Mouse (Mus musculus): ENCODE measurements around the gene Megf6. TPM values are rescaled to one million over a fixed set of nuclear protein-coding genes. Genes with fewer than 3 reads are reported as not detected.

Gene Megf6
- polyA plus RNA-seq, 1 experiment from 2014 or later: 70.0 TPM

GRCm38 (mm10) chr4:154160538-154161390 is 9.8 kb upstream of the Megf6 start, which contains the start of gene Tprgl:
Gene Tprgl (minus strand): TSS chr4:154160666.
- peak; percentile 96 for ATAC-seq (ENCODE audit: low FRiP score, low read depth)
- H3K4me1 ChIP-seq: peaks cover 22% of the 10 kb centered on the region
- under 1% methylated on average over 72 of the region's 75 CpGs for WGBS
- H3K9me3 ChIP-seq: no peaks in the 10 kb centered on the region
- no peaks in the 10 kb centered on the region for H3K27me3 ChIP-seq
- peaks cover 31% of the 10 kb centered on the region for H3K36me3 ChIP-seq
- H3K4me2 ChIP-seq (replicated peaks): peak within 1 kb of the TSS; percentile 90
- H3K27ac ChIP-seq: peak within 1 kb of the TSS; percentile 48; the same call in 1 of the 2 replicates
- peak within 1 kb of the TSS; percentile 89 for H3K4me3 ChIP-seq
- H3K9ac ChIP-seq: peak within 1 kb of the TSS; percentile 83

DNA sequence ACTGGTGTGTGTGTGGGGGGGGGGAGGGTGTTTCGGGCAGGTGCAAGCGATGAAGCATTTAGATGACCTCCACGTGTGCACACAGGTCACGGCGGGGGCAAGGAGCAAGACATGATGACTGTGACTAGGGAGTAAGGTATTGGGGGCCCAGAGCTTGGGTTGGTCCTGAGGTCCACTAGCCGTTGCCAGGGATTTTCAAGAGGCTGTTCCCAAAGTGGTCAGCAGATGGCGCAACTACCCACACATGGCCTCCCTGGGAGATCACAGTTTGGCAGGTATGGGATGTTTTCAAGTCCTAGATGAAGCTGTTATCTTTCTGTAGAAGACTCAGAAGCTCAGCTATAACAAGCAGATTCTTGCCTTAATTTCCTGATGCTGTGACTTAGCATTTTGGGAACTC is 7.2 kb upstream of the Megf6 start:
- Histone ChIP-seq H3K4me1 (peaks cover 22% of the 10 kb centered on the region), H3K4me3 (no peak overlapping the region), H3K4me2 (replicated peaks) (no peak overlapping the region), H3K27ac (no peak overlapping the region), H3K27me3 (no peaks in the 10 kb centered on the region; the same call in 1 of the 2 replicates), H3K36me3 (peaks cover 6% of the 10 kb centered on the region), H3K9ac (no peak overlapping the region), H3K9me3 (no peaks in the 10 kb centered on the region)
- 12% methylated on average over 7 of the region's 7 CpGs for WGBS
- ATAC-seq (ENCODE audit: low FRiP score, low read depth): no peak

- peaks cover 18% of the 10 kb centered on the region for H3K27me3 ChIP-seq
- no peak overlapping the region for H3K27ac ChIP-seq
- no peak for ATAC-seq (ENCODE audit: low FRiP score, low read depth)
- H3K4me3 ChIP-seq: no peak overlapping the region
- no peaks in the 10 kb centered on the region for H3K36me3 ChIP-seq
- peaks cover 22% of the 10 kb centered on the region for H3K4me1 ChIP-seq
- H3K4me2 ChIP-seq (replicated peaks): no peak overlapping the region
- no peaks in the 10 kb centered on the region for H3K9me3 ChIP-seq
- no peak overlapping the region for H3K9ac ChIP-seq
- WGBS: 24% methylated on average over 5 of the region's 5 CpGs
These were observed 3.5 kb upstream of the Megf6 start for GRCm38 (mm10) chr4:154167053-154167452.

GRCm38 (mm10) chr4:154170021-154170420 is 509 bp upstream of the Megf6 start:
- H3K4me1 ChIP-seq: peaks cover 51% of the 10 kb centered on the region
- H3K27me3 ChIP-seq: peaks cover 21% of the 10 kb centered on the region
- H3K36me3 ChIP-seq: no peaks in the 10 kb centered on the region
- no peaks in the 10 kb centered on the region for H3K9me3 ChIP-seq
- peak overlapping the region; percentile 70 for H3K4me3 ChIP-seq
- no peak overlapping the region for H3K27ac ChIP-seq
- H3K9ac ChIP-seq: peak overlapping the region; percentile 39
- ATAC-seq (ENCODE audit: low FRiP score, low read depth): peak; percentile 16
- peak overlapping the region; percentile 97 for H3K4me2 ChIP-seq (replicated peaks)
- 2% methylated on average over 15 of the region's 15 CpGs for WGBS

- peak overlapping the region; percentile 77 for H3K27ac ChIP-seq
- peak overlapping the region; percentile 74 for H3K9ac ChIP-seq
- ATAC-seq (ENCODE audit: low FRiP score, low read depth): peak; percentile 24
- H3K4me2 ChIP-seq (replicated peaks): peak overlapping the region; percentile 97
- no peaks in the 10 kb centered on the region for H3K9me3 ChIP-seq
- H3K27me3 ChIP-seq: peaks cover 21% of the 10 kb centered on the region
- no peaks in the 10 kb centered on the region for H3K36me3 ChIP-seq
- peak overlapping the region; percentile 70 for H3K4me3 ChIP-seq
- peaks cover 63% of the 10 kb centered on the region for H3K4me1 ChIP-seq
- under 1% methylated on average over 37 of the region's 37 CpGs for WGBS
These were observed 811 bp downstream of the Megf6 start for GRCm38 (mm10) chr4:154171151-154171930.

- Histone ChIP-seq H3K4me2 (replicated peaks) (peak overlapping the region; percentile 97), H3K9me3 (no peaks in the 10 kb centered on the region), H3K27me3 (peaks cover 21% of the 10 kb centered on the region), H3K36me3 (peaks cover 3% of the 10 kb centered on the region; the same call in 1 of the 2 replicates), H3K9ac (peak overlapping the region; percentile 74), H3K4me3 (peak overlapping the region; percentile 70), H3K27ac (0 out of 2 replicates have a peak overlapping the region, but pooled peaks have one; percentile 15), H3K4me1 (peaks cover 63% of the 10 kb centered on the region)
- ATAC-seq (ENCODE audit: low FRiP score, low read depth): no peak
- 26% methylated on average over 13 of the region's 13 CpGs for WGBS
These were observed 1.5 kb downstream of the Megf6 start for GRCm38 (mm10) chr4:154171931-154172604.

DNA sequence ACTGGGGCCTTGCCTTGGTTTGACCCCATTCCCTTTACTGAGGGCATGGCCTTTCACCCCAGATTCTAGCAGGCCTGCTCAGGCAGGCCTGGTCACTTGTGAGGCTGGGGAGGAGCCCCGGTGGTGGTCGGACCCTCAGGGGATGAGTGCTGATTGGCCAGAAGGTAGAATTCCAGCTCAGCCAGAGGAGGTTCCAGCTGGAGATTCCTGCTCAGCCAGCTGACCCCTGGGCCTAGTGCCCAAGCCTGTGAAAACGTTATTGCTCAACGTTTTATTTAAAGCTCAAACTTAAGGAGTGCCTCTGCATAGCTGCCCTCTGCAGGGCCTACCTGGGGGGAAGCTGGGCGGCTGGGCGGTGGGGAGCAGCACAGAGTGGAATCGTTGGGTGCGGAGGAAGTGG is 6.7 kb downstream of the Megf6 start:
- Histone ChIP-seq H3K4me1 (peaks cover 43% of the 10 kb centered on the region), H3K36me3 (peaks cover 26% of the 10 kb centered on the region), H3K9me3 (no peaks in the 10 kb centered on the region), H3K9ac (peak overlapping the region; percentile 19; the same call in 1 of the 2 replicates), H3K4me3 (no peak overlapping the region), H3K4me2 (replicated peaks) (no peak overlapping the region), H3K27ac (no peak overlapping the region; the same call in 1 of the 2 replicates), H3K27me3 (peaks cover 3% of the 10 kb centered on the region; the same call in 1 of the 2 replicates)
- WGBS: 55% methylated on average over 8 of the region's 8 CpGs
- ATAC-seq (ENCODE audit: low FRiP score, low read depth): no peak

GRCm38 (mm10) chr4:154181001-154181400 is 10.5 kb downstream of the Megf6 start:
- H3K36me3 ChIP-seq: peaks cover 47% of the 10 kb centered on the region
- H3K9ac ChIP-seq: peak overlapping the region; percentile 4; the same call in 1 of the 2 replicates
- no peaks in the 10 kb centered on the region for H3K27me3 ChIP-seq
- peaks cover 6% of the 10 kb centered on the region; the same call in 1 of the 2 replicates for H3K4me1 ChIP-seq
- H3K9me3 ChIP-seq: no peaks in the 10 kb centered on the region
- no peak overlapping the region for H3K4me3 ChIP-seq
- H3K27ac ChIP-seq: no peak overlapping the region
- ATAC-seq (ENCODE audit: low FRiP score, low read depth): no peak
- no peak overlapping the region for H3K4me2 ChIP-seq (replicated peaks)
- WGBS: 71% methylated on average over 7 of the region's 7 CpGs

DNA sequence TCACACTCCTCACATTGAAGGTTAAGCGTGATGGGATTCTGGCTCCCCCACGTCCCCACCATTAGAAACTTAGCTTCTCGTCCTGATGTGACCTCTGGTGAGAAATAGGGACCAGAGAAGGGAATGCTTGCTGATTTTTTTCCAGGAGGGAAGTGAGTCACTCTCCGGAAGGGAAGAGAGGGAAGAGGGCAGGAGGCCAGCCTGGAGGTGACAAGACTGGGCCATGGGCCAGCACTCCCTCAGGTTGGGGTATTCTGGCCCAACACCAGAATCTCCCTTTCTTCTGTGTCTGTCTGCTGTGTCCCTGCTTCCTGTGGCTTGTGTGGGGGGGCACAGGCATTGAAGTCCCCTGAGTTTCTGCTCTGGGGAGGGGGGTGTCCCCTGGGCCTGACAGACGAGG is 13.0 kb downstream of the Megf6 start:
- Histone ChIP-seq H3K4me3 (no peak overlapping the region), H3K9ac (no peak overlapping the region), H3K4me1 (0 out of 2 replicates have a peak, but pooled peaks cover 4% of the 10 kb centered on the region), H3K36me3 (peaks cover 36% of the 10 kb centered on the region), H3K4me2 (replicated peaks) (no peak overlapping the region), H3K9me3 (no peaks in the 10 kb centered on the region), H3K27me3 (no peaks in the 10 kb centered on the region), H3K27ac (no peak overlapping the region)
- ATAC-seq (ENCODE audit: low FRiP score, low read depth): no peak
- WGBS: 73% methylated on average over 5 of the region's 5 CpGs

DNA sequence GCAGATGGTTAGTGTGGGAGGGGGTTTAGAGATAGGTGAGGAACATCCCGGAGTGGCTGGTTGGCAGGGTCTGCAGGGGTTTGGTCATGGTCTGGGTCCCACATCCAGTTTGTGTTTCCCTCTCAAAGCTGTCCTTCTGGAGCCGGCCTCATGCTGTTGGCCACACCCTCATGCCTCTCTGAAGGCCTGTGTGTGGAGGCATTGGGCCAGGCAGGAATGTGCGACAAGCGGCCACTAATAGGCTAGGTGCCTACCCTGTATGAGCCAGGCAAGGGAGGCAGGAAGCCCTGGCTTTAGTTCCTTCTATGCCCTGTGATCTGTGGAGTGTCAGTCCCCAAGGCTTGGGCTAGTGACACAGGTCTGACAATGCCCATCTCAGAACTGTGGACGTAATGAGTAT is 14.5 kb downstream of the Megf6 start:
- H3K36me3 ChIP-seq: peaks cover 34% of the 10 kb centered on the region
- H3K9ac ChIP-seq: no peak overlapping the region
- WGBS: 78% methylated on average over 5 of the region's 5 CpGs
- H3K4me3 ChIP-seq: no peak overlapping the region
- no peaks in the 10 kb centered on the region for H3K27me3 ChIP-seq
- H3K9me3 ChIP-seq: no peaks in the 10 kb centered on the region
- no peak overlapping the region for H3K27ac ChIP-seq
- H3K4me2 ChIP-seq (replicated peaks): no peak overlapping the region
- no peak for ATAC-seq (ENCODE audit: low FRiP score, low read depth)
- H3K4me1 ChIP-seq: 0 out of 2 replicates have a peak, but pooled peaks cover 4% of the 10 kb centered on the region

DNA sequence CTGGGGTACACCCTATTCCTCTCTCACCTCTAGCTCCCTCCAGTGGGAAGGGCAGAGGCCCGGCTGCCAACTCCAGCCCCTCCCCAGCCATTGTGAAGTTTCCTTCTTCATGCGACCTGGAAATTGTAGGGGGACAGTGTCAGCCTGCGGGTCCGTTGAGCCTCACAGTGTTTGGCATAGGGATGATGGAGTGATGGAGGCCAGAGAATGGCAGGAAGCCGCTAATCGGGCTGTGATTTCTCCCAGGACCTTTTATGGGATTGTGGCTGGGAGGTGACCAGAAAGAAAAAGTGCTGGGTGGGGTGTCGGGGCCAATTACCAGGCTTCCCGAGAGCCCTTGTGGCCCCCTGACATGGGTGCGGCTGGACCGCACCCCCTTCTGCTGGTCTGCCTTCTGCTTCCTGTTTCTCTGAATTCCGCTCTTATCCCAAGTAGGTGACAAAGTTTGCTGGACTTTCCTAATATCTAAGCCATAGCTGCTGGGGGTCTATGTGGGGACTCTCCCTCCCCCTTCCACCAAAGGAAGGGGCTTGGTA is 15.5 kb downstream of the Megf6 start:
- ATAC-seq (ENCODE audit: low FRiP score, low read depth): no peak
- H3K4me1 ChIP-seq: no peaks in the 10 kb centered on the region
- WGBS: 62% methylated on average over 11 of the region's 11 CpGs
- H3K4me3 ChIP-seq: no peak overlapping the region
- H3K27me3 ChIP-seq: no peaks in the 10 kb centered on the region
- H3K27ac ChIP-seq: no peak overlapping the region
- H3K9me3 ChIP-seq: no peaks in the 10 kb centered on the region
- no peak overlapping the region for H3K4me2 ChIP-seq (replicated peaks)
- H3K9ac ChIP-seq: no peak overlapping the region
- peaks cover 42% of the 10 kb centered on the region for H3K36me3 ChIP-seq

Measured in limb, embryonic 13.5 days (tissue).